Mouse (Mus musculus): ENCODE data around the gene Dlg2.

GRCm38 (mm10) chr7:90456845-90457468 lies 19.5 kb upstream of the Dlg2 start, which contains the start of gene Tmem126a:
- TF ChIP-seq GATA1 (IDR thresholded peaks at IDR 0.05; ENCODE audit: borderline replicate concordance, low read length) (no peak), FLI1 (IDR thresholded peaks at IDR 0.05; ENCODE audit: low read length) (peak; percentile 87)
